Mouse (Mus musculus) cortical plate, adult 2 months (tissue): Measurements from ENCODE around the gene Ipo7.

Experiments
- CTCF ChIP-seq: fragments of 200-500 bp; IDR thresholded peaks from 2 replicates; pipeline ENCODE4 v1.5.1; 2011; ENCODE audit warnings: mild to moderate bottlenecking, control low read depth, low read length; ENCODE audit not compliant: insufficient read depth; ENCODE audit errors: extremely low read depth
- POLR2A ChIP-seq: fragments of 200-500 bp; IDR thresholded peaks from 2 replicates; pipeline ENCODE4 v1.6.1; 2011; ENCODE audit warnings: mild to moderate bottlenecking, low read length, control low read depth; ENCODE audit not compliant: insufficient read depth; ENCODE audit errors: extremely low read depth

DNA sequence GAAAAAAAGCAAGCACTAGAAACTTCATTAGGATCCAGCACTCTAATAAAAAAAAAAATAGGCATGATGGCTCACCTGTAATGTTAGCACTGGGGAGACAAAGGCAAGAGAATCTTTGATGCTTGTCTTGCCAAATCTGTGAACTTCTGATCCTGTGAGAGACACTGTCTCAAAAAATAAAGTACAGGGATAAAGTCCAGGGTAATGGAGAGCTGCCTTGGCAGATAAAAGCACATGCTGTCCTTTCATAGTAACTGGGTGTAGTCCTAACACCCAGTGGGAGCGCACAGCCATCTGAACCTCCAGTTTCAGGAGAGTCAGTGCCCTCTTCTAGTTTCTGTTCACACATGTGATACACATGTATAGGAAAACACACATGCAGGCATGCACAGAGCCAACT, 26.8 kb upstream of the Ipo7 start:
- TF ChIP-seq POLR2A (no peak), CTCF (no peak)
